Mouse (Mus musculus): Measurements from ENCODE around the gene Gm20388.
"Not testable (repeated sequence)": the region's sequence is repeated elsewhere in the genome, so short reads cannot be mapped to it uniquely, and the experiment has no call there.

Gene Gm20388

DNA sequence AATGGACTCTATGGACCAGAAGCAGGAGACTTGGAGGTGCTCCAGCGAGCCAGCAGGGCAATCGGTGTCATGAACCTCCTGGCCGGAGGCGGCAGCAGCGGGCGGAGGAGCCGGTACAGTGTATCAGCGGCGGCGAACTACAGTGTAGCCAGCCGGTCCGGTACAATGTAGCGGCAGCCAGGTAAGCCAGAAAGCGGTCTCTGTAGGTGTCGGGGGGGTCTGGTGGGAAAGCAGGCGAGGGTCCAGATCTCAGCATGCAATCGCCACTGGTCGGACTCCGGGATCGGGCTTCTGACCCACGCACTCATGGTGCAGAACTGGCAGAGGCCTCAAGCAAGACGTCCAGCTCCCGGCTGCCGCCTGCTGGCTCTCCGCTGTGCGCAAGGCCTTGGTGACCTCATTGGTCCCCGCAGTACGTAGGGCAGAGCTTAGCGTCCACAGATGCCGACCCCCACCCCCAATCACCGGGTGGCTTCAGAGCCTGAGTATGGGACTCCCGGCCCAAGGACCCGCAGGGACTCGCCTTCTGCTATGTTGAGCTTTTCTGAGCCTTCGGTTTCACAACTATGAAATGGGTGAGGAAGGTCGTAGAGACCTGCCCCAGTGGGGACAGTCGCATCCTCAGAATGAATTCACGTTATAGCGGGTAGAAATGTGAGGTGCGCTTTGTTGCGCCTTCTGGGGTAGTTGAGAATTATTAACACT is 3532.4 kb downstream of the Gm20388 start:
- DNase-seq (ENCODE audit: extremely low spot score), result peak; percentile 93

DNA sequence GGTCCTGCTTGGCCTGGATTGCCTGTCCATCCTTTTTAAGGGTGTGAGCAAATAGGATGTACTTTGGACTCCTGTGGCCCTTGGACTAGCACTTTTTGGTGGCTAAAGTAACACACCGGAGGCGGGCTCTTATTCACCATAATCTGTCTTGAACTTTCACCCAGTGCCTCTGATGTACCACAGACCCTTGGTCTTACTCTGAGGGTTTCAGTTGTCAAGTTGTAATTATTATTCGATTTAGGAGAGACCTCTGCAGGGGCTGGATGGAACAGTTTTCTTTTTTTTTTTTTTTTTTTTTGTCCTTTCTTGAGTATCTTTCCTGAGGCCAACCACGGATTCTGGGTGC is 3532.9 kb downstream of the Gm20388 start:
- no peak for DNase-seq (ENCODE audit: extremely low spot score)

- no peak for DNase-seq (ENCODE audit: extremely low spot score)
Measured at GRCm38 (mm10) chr8:123444131-123444530, 3533.5 kb downstream of the Gm20388 start.

DNA sequence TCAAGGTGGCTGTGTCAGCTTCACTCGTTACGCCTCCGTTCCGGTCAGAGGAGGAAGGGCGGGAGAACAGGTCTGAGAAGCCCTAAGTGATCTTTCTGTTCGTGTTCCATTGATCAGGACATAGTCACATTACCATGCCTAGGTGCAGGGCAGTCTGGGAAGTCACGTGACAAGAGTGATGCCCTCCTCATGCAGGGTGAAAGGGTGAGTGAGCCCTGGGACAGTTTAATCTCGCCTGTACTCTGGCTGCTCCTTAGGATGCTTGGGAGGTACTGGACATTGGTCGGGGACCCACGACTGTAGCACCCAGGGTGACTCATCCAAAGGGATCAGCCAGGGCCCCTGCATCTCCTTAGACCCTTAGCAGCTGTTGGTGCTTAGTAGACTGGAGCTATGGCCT is 3535.3 kb downstream of the Gm20388 start:
- no peak for DNase-seq (ENCODE audit: extremely low spot score)

DNA sequence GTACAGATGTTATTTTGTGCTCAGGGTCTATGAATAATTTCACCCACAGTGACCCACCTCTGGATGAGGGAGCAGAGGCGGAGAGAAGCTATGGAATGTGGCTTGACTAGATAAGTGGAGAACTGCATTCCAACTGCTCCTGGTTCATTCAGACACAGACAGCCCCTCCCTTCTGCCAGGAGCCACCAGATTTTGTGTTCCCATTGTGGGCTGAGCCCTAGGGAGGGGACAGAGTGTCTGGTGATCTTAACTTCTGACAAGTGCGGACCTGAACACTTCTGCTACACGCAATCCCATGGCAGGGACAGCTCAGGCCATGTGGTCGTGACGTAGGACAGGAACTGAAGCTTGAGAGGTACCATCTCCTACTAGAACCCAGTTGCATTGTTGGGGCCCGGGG is 3536.2 kb downstream of the Gm20388 start:
- no peak for DNase-seq (ENCODE audit: extremely low spot score)

DNA sequence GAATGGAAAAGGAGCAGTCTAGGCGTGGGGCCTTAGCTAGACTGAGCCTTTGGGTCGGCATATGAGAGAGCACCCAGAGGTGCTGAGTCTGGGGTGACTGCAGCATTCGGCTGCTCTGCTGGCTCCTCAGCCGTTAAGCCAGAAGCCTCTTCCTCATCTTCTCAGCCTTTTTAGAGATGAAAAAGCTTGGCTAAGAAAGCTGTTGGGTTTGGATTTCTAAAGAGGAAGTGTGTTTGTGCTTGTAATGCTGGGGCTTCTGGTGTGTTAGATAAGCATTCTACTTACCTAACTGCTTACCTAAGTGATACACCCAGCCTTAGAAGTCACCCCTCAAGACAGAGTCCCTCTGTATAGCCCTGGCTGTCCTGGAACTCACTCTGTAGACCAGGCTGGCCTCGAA is 3540.1 kb downstream of the Gm20388 start:
- DNase-seq (ENCODE audit: extremely low spot score), result no peak

DNA sequence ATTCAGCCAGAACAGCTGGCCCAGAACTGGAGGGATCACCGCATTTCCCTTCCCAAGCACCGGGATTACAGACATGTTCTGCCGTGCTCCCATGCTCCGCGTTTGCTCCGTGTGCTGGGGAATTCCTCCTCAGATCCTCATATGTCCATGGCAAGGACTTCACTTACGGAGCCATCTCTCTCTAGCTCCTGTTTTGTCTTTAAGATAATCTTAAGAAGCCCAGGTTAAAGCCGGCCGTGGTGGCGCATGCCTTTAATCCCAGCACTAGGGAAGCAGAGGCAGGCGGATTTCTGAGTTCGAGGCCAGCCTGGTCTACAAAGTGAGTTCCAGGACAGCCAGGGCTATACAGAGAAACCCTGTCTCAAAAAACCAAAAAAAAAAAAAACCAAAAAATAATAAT is 3541.1 kb downstream of the Gm20388 start:
- not testable (repeated sequence) for DNase-seq (ENCODE audit: extremely low spot score)

- no peak for DNase-seq (ENCODE audit: extremely low spot score)
Measured at GRCm38 (mm10) chr8:123452149-123452548, 3541.5 kb downstream of the Gm20388 start.

DNA sequence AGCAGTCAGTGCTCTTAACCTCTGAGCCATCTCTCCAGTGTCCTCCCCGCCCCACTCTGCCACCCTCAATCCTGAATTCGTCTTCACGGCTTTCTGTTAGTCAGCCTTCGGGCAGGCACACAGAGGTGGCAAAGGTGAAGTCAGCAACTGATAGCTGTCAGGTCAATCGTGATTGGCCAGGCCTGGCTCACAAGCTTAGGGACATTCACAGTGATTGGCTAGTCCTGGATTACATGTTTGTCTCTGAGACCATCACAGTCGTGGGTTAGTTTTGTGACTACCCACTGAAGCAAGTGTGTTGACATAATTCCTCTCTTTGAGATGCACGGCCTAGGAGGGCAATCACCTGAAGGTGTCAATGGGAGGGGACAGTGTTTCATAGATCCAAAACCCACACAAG is 3542.7 kb downstream of the Gm20388 start:
- no peak for DNase-seq (ENCODE audit: extremely low spot score)

GRCm38 (mm10) chr8:123453951-123454350 is 3543.3 kb downstream of the Gm20388 start:
- DNase-seq (ENCODE audit: extremely low spot score), result no peak

GRCm38 (mm10) chr8:123454559-123454958 is 3543.9 kb downstream of the Gm20388 start:
- DNase-seq (ENCODE audit: extremely low spot score), result no peak

- DNase-seq (ENCODE audit: extremely low spot score), result no peak
Measured at GRCm38 (mm10) chr8:123463651-123464050, 3553.0 kb downstream of the Gm20388 start.

DNA sequence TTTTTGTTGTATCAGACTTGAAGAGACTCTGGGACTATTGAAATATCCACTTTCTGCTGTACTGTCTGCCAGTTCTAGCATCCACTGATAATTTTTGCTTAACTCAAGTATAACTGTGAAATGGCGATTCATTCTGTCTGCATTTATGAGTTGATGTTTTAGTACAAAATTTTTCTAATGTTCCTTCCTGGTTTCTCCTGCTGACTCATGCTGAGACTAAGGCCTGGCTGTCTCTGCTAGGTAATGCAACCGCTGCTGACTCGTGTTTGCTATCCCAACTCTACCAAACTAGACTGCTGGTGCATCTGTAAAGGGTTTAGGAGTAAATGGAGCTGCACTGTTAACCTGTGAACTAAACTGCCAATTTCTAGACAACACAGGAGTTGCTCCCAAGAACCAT is 3556.8 kb downstream of the Gm20388 start:
- DNase-seq (ENCODE audit: extremely low spot score), result no peak

DNA sequence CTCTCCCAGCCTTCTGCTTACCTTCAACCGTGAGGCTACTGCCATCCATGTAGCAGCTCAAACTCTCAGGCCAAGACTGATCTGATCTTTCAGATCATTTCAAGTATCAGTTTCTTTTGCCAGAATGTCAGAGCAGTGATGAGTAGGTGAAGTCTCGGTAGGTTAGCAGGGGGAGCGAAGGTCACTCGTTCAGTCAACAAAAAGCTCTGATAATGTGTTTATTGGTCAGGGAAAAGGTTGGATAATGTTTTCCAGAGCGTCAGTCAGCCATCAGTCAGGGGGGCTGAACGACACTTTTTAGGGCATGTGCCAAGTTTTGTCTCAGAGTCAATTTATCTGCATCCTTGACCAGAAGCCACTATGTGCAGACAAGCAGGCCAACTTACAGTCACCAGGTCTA is 3562.3 kb downstream of the Gm20388 start:
- not testable (repeated sequence) for DNase-seq (ENCODE audit: extremely low spot score)

GRCm38 (mm10) chr8:123474549-123474948 is 3563.9 kb downstream of the Gm20388 start:
- not testable (repeated sequence) for DNase-seq (ENCODE audit: extremely low spot score)

DNA sequence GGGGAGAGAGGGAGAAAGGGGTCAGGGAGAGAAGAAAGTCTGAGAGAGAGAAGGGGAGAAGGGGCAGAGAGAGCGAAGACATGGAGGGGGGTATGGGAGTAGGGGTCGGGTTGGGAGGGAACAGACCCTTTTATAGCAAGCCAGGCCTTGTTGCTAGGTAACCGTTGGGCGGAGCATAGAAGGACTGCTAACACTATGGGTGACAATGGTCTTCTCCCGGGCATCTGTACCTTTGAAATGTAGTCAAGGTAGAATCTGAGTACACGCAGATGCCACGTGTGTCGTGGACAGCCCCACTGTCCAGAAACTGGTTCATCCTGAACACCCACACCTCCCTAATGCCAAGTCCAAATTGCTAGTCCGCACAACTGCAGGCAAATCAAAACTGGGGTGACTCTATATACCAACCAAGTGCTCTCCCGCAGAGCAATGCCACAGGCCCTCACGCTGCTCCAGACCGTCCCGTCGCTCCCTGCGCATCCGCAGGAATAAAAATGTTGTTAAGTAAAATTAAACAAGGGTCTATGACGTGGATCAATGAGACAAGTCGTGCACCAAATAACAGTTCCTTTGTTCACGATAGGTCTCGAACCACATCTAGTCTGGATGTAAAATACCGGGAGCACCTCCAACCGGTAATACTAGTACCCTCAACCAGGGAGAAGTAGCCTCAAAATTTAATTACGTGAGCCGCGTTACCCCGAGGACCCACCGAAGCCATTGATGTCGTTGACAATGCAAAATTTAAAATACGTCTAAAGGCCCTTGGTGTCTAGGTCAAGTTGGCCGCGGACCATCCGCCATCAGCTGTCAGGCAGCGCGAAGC is 3566.5 kb downstream of the Gm20388 start:
- peak; percentile 25 for DNase-seq (ENCODE audit: extremely low spot score)

DNA sequence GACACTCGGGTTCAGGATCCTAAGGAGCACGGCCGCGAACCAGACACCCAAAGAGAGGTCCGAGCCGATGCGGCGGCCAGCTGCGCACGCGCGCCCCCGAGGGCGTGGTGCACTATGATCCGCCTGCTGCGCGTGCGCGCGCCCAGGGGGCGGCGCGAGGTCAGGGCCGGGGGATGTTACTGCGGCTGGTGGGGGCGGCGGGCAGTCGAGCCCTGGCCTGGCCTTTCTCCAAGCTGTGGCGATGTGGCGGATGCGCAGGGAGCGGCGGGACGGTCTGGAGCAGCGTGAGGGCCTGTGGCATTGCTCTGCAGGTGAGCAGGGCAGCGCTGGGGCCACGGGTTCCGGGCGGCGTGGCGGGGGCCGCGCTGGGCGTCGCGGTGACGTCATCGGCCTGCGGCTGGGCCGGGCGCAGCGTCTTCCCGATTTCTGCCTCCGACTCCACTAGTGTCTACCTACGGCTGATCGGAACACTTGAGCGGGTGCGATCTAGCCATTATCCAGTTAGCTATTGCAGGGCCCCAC is 3567.2 kb downstream of the Gm20388 start, which contains the start of gene Afg3l1:
Gene Afg3l1 (plus strand): TSS at position 167 of the 522 bp plus-strand sequence.
- DNase-seq (ENCODE audit: extremely low spot score), result peak; percentile 94

DNA sequence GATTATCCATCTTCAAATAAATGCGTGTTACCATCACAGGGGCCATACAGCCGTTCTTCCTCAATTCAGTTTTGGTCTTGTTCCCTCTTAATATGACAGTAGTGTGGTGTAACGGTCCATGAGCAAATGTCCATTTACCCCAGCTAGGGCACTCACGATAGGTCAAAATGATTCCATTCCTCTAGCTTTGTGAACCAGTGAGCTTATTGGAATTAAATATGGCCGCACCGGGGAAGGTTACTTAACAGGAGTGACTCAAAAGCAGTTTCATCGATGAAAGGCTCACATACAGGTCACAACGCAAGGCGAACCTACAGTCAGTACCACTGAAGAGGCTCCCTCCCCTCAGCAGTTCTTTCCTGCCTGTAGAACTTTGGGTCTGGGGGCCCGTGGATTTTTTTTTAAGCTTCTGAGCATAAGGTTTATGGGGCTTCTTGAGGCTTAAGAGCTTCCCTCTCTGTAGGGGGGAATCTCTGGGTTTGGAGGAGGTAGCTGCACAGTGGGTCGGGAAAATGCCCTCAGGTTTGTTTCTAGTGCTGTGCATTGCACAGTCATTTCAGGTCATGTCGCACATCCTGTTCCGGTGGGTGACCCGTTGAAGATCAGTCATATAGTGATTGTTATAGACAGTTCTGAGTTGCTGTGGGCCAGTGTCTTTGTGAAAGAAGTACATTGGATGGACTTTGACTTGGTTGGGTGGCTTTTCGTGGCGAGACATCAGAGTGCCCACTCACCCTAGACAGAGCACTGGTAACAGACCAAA is 3568.0 kb downstream of the Gm20388 start:
- DNase-seq (ENCODE audit: extremely low spot score), result no peak

DNA sequence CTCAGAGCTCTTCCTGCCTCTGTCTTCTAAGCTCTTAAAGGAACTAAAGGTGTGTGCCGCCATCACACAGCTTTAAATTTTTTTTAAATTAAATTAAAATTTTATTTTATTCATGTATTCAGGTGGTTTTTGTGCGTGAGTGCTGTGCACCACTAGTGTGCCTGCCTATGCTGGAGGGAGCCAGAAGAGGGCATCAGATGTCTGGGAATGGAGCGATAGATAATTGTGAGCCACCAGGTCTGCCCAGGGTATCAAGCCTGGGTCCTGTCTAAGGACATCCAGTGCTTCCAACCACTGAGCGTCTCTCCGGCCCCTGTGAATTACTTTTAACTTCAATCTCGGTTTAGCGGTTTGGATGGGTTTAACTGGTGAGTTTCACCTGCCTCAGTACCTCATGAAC is 3572.0 kb downstream of the Gm20388 start:
- DNase-seq (ENCODE audit: extremely low spot score), result no peak

DNA sequence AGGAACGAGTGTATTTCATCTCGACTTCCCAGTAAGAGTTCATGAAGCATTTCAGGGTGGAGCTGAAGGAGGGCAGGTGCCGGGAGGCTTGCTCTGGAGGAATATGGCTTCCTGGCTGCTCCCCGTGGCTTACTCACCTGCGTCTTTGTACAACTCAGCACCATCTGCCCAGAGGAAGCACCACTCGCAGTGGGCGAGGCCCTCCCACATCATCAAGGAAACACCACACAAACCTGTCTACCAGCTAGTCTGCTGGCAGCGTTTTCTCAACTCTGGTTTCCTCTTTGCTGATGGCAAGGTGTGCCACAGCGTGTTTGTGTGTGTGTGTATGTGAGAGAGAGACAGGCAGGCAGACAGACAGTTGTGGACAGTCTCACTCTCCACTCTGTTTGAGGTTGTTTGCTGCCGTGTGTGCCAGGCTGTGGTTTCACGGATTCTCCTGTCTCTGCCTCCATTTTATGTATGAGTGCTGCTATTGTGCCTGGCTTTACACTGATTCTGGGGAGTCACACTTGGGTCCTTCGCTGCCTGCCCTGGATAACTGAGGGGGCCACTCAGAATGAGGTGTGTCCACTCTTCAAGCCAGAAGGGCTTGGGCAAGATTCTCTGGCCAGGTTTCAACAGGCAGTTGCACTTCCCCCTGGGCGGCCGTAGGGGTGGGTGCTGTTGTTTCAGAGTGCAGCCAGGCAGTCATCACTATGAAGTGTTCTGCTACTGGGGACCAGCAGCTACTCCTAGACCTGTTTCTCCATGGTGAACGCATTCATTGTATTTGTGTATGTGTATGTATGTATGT is 3580.8 kb downstream of the Gm20388 start:
- no peak for DNase-seq (ENCODE audit: extremely low spot score)

DNA sequence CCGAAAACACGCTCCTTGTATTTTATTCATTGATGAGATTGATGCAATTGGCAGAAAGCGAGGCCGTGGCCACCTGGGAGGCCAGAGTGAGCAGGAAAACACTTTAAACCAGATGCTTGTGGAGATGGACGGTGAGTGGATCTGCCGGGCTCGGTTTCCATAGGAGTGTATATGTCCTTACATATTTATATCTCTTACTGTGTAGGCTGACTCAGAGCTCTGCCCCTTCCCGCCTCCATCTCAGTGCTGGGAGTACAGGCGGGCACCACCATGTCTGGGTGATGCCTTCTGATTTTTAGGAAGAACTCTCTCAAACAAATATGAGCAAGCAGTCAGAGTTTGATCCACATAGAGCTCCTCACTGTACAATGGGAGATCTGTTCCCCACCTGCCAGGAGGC is 3582.3 kb downstream of the Gm20388 start:
- no peak for DNase-seq (ENCODE audit: extremely low spot score)

All from embryo, embryonic 9.5 days (tissue).